Mouse (Mus musculus): ENCODE measurements around the gene Atoh8.

- TF ChIP-seq CTCF (IDR thresholded peaks at IDR 0.05; ENCODE audit: extremely low read depth, insufficient read length, insufficient replicate concordance, low read depth, low read length) (no peak), POLR2A (IDR thresholded peaks at IDR 0.05; ENCODE audit: low read depth, low read length) (no peak)
Measured at GRCm38 (mm10) chr6:72277508-72278166, 42.3 kb upstream of the Atoh8 start.
